Mouse (Mus musculus) adrenal gland, postnatal 25 days (tissue): ENCODE results near the gene Fto. TPM values are rescaled to one million over a fixed set of nuclear protein-coding genes. Genes with fewer than 3 reads are reported as not detected.

ENCODE experiments used
- DNase-seq: peaks from one replicate; pipeline ENCODE4 v3.0.0; 2021; ENCODE audit warnings: mixed read lengths
- total RNA-seq: library from RNA; stranded (reverse); gene quantifications from 2 replicates; pipeline ENCODE4 v1.2.3, GENCODE M21; 2021

Gene Fto
- total RNA-seq, 1 experiment from 2014 or later: 82.7 TPM

- DNase-seq: no peak
Measured at GRCm38 (mm10) chr8:91684596-91685317, 371.4 kb downstream of the Fto start.

GRCm38 (mm10) chr8:91685408-91685807 is 372.1 kb downstream of the Fto start:
- DNase-seq: no peak

DNA sequence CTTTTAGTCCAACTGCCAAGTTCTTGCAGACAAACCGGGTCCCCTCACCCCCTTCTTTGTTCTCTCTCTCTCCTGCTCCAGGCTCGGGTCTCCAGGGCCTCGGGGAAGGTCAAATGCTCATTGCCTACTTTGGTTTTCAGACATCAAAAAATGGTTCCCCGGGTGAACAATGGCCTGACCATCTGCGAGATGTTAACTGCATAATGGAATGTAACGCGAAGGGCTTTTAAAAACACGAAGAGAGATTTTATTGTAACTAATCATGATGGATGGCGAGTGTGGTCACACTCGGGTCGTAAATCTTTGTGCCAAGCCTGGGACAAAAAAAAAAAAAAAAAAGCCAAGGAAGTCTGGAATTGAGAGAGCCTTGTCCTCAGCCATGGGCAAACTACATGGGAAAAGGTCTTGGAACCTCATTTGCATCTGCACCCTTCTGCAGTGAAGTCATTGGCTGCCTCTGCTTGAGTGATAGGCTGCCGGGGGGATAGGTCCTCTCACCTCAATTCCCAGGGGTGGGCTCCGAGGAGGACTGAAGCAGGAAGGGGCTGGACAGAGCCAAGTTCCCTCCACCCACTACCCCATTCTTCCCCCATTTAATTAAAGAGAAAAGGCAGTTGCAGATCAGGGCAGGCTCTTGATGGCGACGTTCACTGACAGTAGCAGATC is 378.9 kb downstream of the Fto start:
- no peak for DNase-seq

- DNase-seq: no peak
Measured at GRCm38 (mm10) chr8:91706533-91706932, 393.2 kb downstream of the Fto start.

GRCm38 (mm10) chr8:91708661-91709060 is 395.3 kb downstream of the Fto start:
- no peak for DNase-seq

- no peak for DNase-seq
Measured at GRCm38 (mm10) chr8:91709768-91710167, 396.4 kb downstream of the Fto start.

DNA sequence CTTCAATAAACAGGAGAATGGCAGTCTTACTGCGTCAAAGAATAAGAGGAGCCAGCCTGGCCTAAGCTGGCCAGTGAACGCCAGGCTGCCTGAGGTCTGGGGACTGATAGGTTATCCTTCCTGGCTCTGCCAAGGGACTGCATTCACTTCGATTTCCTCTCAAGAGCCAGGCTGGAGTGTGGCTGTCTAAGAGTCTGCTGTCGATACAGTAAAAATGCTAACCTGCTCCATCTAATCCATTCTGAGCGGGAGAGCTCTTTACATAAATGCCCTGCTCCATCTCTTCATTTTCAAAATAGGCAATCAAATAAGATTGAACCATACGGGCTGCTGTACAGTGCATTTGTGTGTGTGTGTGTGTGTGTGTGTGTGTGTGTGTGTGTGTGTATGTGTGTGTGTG is 397.9 kb downstream of the Fto start:
- no peak for DNase-seq

GRCm38 (mm10) chr8:91711981-91712598 is 398.8 kb downstream of the Fto start:
- no peak for DNase-seq

GRCm38 (mm10) chr8:91712731-91713569 is 399.6 kb downstream of the Fto start:
- DNase-seq: no peak

DNA sequence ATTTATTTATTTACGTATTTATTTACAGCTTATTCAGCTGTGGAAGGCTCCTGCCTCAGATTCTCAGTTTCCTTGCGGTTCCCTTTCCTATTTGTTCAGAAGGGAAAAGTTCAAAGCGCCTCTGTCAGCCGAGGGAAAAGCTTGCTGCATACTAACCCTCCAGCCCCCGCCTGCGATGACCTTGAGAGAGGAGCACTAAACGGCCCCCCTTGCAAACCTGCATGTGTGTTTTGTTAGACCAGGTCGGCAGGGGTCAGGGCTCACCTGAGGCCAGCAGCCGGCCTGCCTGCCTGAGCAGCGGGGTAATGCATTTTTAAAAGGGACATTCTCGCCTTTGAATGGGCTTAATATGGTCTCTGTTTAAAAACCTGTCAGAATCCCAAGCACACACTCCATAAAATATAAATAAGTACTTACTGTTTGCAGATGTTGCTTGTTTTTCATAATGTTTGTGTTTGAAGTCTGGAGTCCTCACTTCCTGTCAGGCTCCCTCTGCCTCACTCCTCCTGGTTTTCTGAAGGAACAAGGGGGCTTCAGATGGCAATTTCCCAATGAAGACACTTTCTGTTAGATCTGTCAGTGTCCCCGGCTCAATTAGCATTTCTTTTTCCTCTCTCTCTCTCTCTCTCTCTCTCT is 400.5 kb downstream of the Fto start:
- DNase-seq: no peak

DNA sequence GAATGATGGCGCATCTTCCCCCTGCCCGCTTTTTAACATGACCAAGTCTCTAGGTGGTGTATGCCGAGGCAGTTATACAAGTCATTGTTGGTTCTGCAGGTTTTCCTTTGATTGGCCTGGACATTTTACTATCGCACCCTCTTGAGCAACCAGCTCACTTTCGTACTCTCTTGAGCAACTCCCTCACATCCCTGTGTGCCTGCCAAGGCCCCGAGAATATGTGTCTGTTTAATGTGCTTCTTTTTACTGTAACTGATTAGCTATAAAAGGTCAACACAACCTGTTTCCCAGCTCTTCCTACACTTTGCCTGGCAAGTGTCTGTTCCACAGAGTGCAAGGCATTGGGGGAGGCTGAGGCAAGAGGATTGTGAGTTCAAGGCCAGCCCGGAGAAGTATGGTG is 401.4 kb downstream of the Fto start:
- no peak for DNase-seq

DNA sequence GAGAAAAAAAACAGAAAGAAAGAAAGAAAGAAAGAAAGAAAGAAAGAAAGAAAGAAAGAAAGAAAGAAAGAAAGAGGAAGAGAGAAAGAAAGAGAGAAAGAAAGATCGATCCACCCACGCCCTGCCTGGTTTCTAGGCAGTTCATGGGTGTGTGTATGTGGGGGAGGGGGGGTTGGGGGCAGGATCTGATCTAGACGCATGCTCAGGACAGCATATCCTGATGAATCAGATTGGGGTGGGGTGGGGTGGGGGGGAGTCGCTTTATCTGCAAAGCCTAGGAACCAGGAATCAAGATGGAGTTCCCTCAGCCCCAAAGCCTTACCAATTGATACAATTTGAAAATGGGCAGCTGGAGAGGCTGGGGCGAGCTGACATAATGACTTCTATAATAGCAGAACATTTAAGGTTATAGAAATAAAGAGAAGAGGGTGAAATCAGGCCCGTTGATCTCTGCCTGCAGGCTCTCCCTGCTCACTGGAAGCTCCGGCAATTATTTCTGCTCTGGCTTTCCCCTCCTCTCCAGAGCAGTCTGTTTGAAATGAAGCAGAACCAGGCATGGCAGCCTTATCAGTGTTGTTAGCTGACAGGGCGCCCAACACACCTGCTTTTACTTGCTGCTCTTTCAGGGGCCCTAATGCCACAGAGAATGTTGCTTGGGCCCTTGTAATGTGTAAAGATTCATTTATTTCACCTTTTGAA is 402.2 kb downstream of the Fto start:
- no peak for DNase-seq

Other genes with a start within 250 kb of the Fto start
- gene Rbl2, start 243.5 kb upstream of the Fto start, total RNA-seq: 47.0 and 55.8 TPM in 2 replicates
- 37.8 and 39.6 TPM in 2 replicates for gene Aktip, start 113.5 kb upstream of the Fto start, total RNA-seq
- gene Rpgrip1l, start 263 bp upstream of the Fto start, total RNA-seq: 8.4 and 11.0 TPM in 2 replicates